Mouse (Mus musculus) common myeloid progenitor, adult 5-6 weeks (primary cell): ENCODE data around the gene Gls2. TPM values are rescaled to one million over a fixed set of nuclear protein-coding genes. Genes with fewer than 3 reads are reported as not detected.

Source experiments
- ATAC-seq: replicated peaks from 2 replicates; pipeline ENCODE4 v1.8.0; 2016; ENCODE audit warnings: low read depth, mild to moderate bottlenecking, moderate TSS enrichment, inconsistent platforms; ENCODE audit not compliant: poor library complexity, severe bottlenecking
- total RNA-seq: library from RNA; stranded (forward); fragments of 200-1000, 187-1606 nt; gene quantifications from 2 replicates; pipeline ENCODE4 v1.2.3, GENCODE M21; 2017

The Gls2 gene
- total RNA-seq, 1 experiment from 2014 or later = 4.3 TPM

GRCm38 (mm10) chr10:128230582-128230981, 36.3 kb downstream of the Gls2 start:
- ATAC-seq = no peak

GRCm38 (mm10) chr10:128231146-128231545, 36.9 kb downstream of the Gls2 start:
- no peak; the same call in 1 of the 2 replicates for ATAC-seq

- peak; percentile 53 for ATAC-seq
Observed at GRCm38 (mm10) chr10:128231697-128232419, 37.6 kb downstream of the Gls2 start, which contains the start of gene Timeless. Timeless (plus strand) TSS chr10:128232065.

GRCm38 (mm10) chr10:128232420-128232985, 38.2 kb downstream of the Gls2 start:
- ATAC-seq = peak; percentile 74

- no peak for ATAC-seq
Observed at GRCm38 (mm10) chr10:128236321-128236720, 42.1 kb downstream of the Gls2 start.

- ATAC-seq = peak; percentile 39
Observed at GRCm38 (mm10) chr10:128237807-128238480, 43.7 kb downstream of the Gls2 start.

GRCm38 (mm10) chr10:128239140-128239539, 44.9 kb downstream of the Gls2 start:
- ATAC-seq = peak; percentile 24; the same call in 1 of the 2 replicates

GRCm38 (mm10) chr10:128240131-128240530, 45.9 kb downstream of the Gls2 start:
- ATAC-seq = peak; percentile 36; the same call in 1 of the 2 replicates

GRCm38 (mm10) chr10:128243252-128243651, 49.0 kb downstream of the Gls2 start:
- ATAC-seq = no peak

GRCm38 (mm10) chr10:128244121-128244520, 49.9 kb downstream of the Gls2 start:
- ATAC-seq = no peak

GRCm38 (mm10) chr10:128247020-128247732, 52.9 kb downstream of the Gls2 start:
- no peak for ATAC-seq

- ATAC-seq = no peak
Observed at GRCm38 (mm10) chr10:128250565-128250964, 56.3 kb downstream of the Gls2 start.

- ATAC-seq = no peak
Observed at GRCm38 (mm10) chr10:128253677-128254255, 59.5 kb downstream of the Gls2 start, which contains the start of gene Apon. Apon (plus strand) TSS chr10:128254096.

GRCm38 (mm10) chr10:128255925-128256324, 61.7 kb downstream of the Gls2 start:
- no peak for ATAC-seq

GRCm38 (mm10) chr10:128256328-128256727, 62.1 kb downstream of the Gls2 start:
- ATAC-seq = no peak

GRCm38 (mm10) chr10:128258953-128259352, 64.7 kb downstream of the Gls2 start:
- ATAC-seq = peak; percentile 98
